Mouse (Mus musculus) midbrain, postnatal 0 days (tissue): ENCODE measurements around the gene Zfp518a. TPM values are rescaled to one million over a fixed set of nuclear protein-coding genes. Genes with fewer than 3 reads are reported as not detected.

Source experiments
- ATAC-seq: fragments of 200-750 bp; cut with Nextera tagmentation; 2 replicates; pipeline ENCODE4 v1.8.0; 2017; ENCODE audit warnings: moderate number of reproducible peaks, mild to moderate bottlenecking, moderate TSS enrichment, moderate library complexity; ENCODE audit not compliant: low FRiP score
- DNase-seq: peaks from one replicate; pipeline ENCODE4 v3.0.0-alpha.2; 2015; ENCODE audit warnings: low spot score
- H3K27ac ChIP-seq: fragments of 300-500 bp; sonication (generic); 2 replicates; pipeline ENCODE4 v1.5.1; 2014; ENCODE audit warnings: low read depth, mild to moderate bottlenecking, low read length, mixed read lengths
- H3K27me3 ChIP-seq: fragments of 300-500 bp; sonication (generic); 2 replicates; pipeline ENCODE4 v1.6.1; 2014; ENCODE audit warnings: low read length, control low read depth, mixed read lengths; ENCODE audit not compliant: insufficient read depth
- H3K36me3 ChIP-seq: fragments of 300-500 bp; sonication (generic); 2 replicates; pipeline ENCODE4 v1.6.1; 2014; ENCODE audit warnings: low read length, control low read depth, mixed read lengths; ENCODE audit not compliant: insufficient read depth
- H3K4me1 ChIP-seq: fragments of 300-500 bp; sonication (generic); 2 replicates; pipeline ENCODE4 v1.6.1; 2014; ENCODE audit warnings: mild to moderate bottlenecking, control low read depth, antibody characterized with exemption, low read length, mixed read lengths; ENCODE audit not compliant: insufficient read depth
- H3K4me2 ChIP-seq: fragments of 300-500 bp; sonication (generic); 2 replicates; pipeline ENCODE4 v1.6.1; 2014; ENCODE audit warnings: low read depth, mild to moderate bottlenecking, low read length, mixed read lengths; ENCODE audit not compliant: poor library complexity, severe bottlenecking
- H3K4me3 ChIP-seq: fragments of 300-500 bp; sonication (generic); 2 replicates; pipeline ENCODE4 v1.5.1; 2014; ENCODE audit warnings: low read depth, mild to moderate bottlenecking, low read length, moderate library complexity
- H3K9ac ChIP-seq: fragments of 300-500 bp; sonication (generic); replicated peaks from 2 replicates; pipeline ENCODE4 v1.6.1; 2014; ENCODE audit warnings: mild to moderate bottlenecking, low read length, moderate library complexity, mixed read lengths; ENCODE audit not compliant: poor library complexity, severe bottlenecking
- H3K9me3 ChIP-seq: fragments of 300-500 bp; sonication (generic); 2 replicates; pipeline ENCODE4 v1.6.1; 2016; ENCODE audit warnings: low read length, control low read depth
- CTCF ChIP-seq: IDR thresholded peaks from 2 replicates; pipeline ENCODE4 v1.5.1; 2016; ENCODE audit warnings: antibody characterized with exemption, mild to moderate bottlenecking
- WGBS: fragments of 180-500 bp; shearing (Covaris S2); extraction: QIAGEN DNeasy Blood & Tissue Kit; methylation state at CpG from one replicate; pipeline ENCODE4 v1.1.7; 2014; 5-methylcytosine and 5-hydroxymethylcytosine counted together
- polyA plus RNA-seq: library from polyadenylated mRNA; unstranded; fragments of >200 nt; fragmentation: Nextera tagmentation; extraction: Ambion mirVana; gene quantifications from 2 replicates; pipeline ENCODE4 v1.2.1, GENCODE M21; 2015
- total RNA-seq: library from RNA; depleted of rRNA; stranded (reverse); fragments of >200 nt; gene quantifications from 2 replicates; pipeline ENCODE4 v1.2.3, GENCODE M21; 2014

Gene Zfp518a
- total and polyA plus RNA-seq, 2 experiments from 2014 or later = 2.4 to 11.2 TPM

- Histone ChIP-seq H3K9ac (peak overlapping the region; percentile 51), H3K27ac (peak overlapping the region; percentile 86), H3K4me2 (peak overlapping the region; percentile 53), H3K9me3 (no peaks in the 10 kb centered on the region), H3K4me3 (peak overlapping the region; percentile 39), H3K4me1 (no peaks in the 10 kb centered on the region), H3K27me3 (peaks cover 50% of the 10 kb centered on the region), H3K36me3 (no peaks in the 10 kb centered on the region)
- ATAC-seq (peak; percentile 98), DNase-seq (peak; percentile 99)
- TF ChIP-seq CTCF = peak; percentile 79
- 1% methylated on average over 50 of the region's 51 CpGs for WGBS
Observed at GRCm38 (mm10) chr19:40872955-40873665, 21.4 kb upstream of the Zfp518a start.

- WGBS = 89% methylated on average over 4 of the region's 4 CpGs
- ATAC-seq (no peak), DNase-seq (no peak)
- Histone ChIP-seq H3K36me3 (no peaks in the 10 kb centered on the region), H3K4me1 (no peaks in the 10 kb centered on the region), H3K27me3 (peaks cover 70% of the 10 kb centered on the region), H3K9me3 (no peaks in the 10 kb centered on the region), H3K9ac (no peak overlapping the region), H3K4me2 (no peak overlapping the region), H3K4me3 (no peak overlapping the region), H3K27ac (no peak overlapping the region)
- TF ChIP-seq CTCF = no peak
Observed at GRCm38 (mm10) chr19:40881700-40882099, 12.8 kb upstream of the Zfp518a start.

GRCm38 (mm10) chr19:40888887-40889286 lies 5.6 kb upstream of the Zfp518a start:
- H3K9ac ChIP-seq = no peak overlapping the region
- WGBS = 84% methylated on average over 1 of the region's 1 CpGs
- TF ChIP-seq CTCF = no peak
- DNase-seq (no peak), ATAC-seq (no peak)
- H3K4me3 ChIP-seq = no peak overlapping the region
- no peaks in the 10 kb centered on the region for H3K36me3 ChIP-seq
- no peak overlapping the region for H3K27ac ChIP-seq
- peaks cover 47% of the 10 kb centered on the region for H3K27me3 ChIP-seq
- H3K4me2 ChIP-seq = no peak overlapping the region
- no peaks in the 10 kb centered on the region for H3K9me3 ChIP-seq
- H3K4me1 ChIP-seq = no peaks in the 10 kb centered on the region

GRCm38 (mm10) chr19:40894071-40894506 lies 416 bp upstream of the Zfp518a start:
- Histone ChIP-seq H3K4me3 (peak overlapping the region; percentile 69), H3K9ac (peak overlapping the region; percentile 67), H3K36me3 (no peaks in the 10 kb centered on the region), H3K4me1 (no peaks in the 10 kb centered on the region), H3K4me2 (peak overlapping the region; percentile 64), H3K27ac (peak overlapping the region; percentile 96), H3K9me3 (no peaks in the 10 kb centered on the region), H3K27me3 (peaks cover 23% of the 10 kb centered on the region)
- DNase-seq (no peak), ATAC-seq (no peak; the same call in 1 of the 2 replicates)
- WGBS = 47% methylated on average over 21 of the region's 21 CpGs
- TF ChIP-seq CTCF = no peak

- peak overlapping the region; percentile 67 for H3K9ac ChIP-seq
- DNase-seq (no peak), ATAC-seq (no peak)
- H3K9me3 ChIP-seq = no peaks in the 10 kb centered on the region
- H3K4me1 ChIP-seq = no peaks in the 10 kb centered on the region
- peak overlapping the region; percentile 69 for H3K4me3 ChIP-seq
- peak overlapping the region; percentile 64 for H3K4me2 ChIP-seq
- peak overlapping the region; percentile 96 for H3K27ac ChIP-seq
- H3K27me3 ChIP-seq = peaks cover 18% of the 10 kb centered on the region
- 1% methylated on average over 6 of the region's 6 CpGs for WGBS
- no peak for TF ChIP-seq CTCF
- no peaks in the 10 kb centered on the region for H3K36me3 ChIP-seq
Observed at GRCm38 (mm10) chr19:40895393-40895703, 843 bp downstream of the Zfp518a start.

GRCm38 (mm10) chr19:40931581-40932369 lies 37.3 kb downstream of the Zfp518a start:
- Histone ChIP-seq H3K4me1 (no peaks in the 10 kb centered on the region), H3K27ac (no peak overlapping the region), H3K4me2 (no peak overlapping the region), H3K9ac (no peak overlapping the region), H3K9me3 (no peaks in the 10 kb centered on the region), H3K27me3 (no peaks in the 10 kb centered on the region), H3K4me3 (no peak overlapping the region), H3K36me3 (no peaks in the 10 kb centered on the region)
- 66% methylated on average over 9 of the region's 9 CpGs for WGBS
- TF ChIP-seq CTCF = no peak
- DNase-seq (no peak), ATAC-seq (no peak)
